Mouse (Mus musculus) myocyte (in vitro differentiated cells): ENCODE results near the gene Polk. TPM values are rescaled to one million over a fixed set of nuclear protein-coding genes. Genes with fewer than 3 reads are reported as not detected.

Experiments used
- H3K27me3 ChIP-seq: one replicate; pipeline ENCODE4 v1.6.1; 2011; ENCODE audit not compliant: control insufficient read depth, insufficient read depth, insufficient read length
- H3K36me3 ChIP-seq: one replicate; pipeline ENCODE4 v1.6.1; 2011; ENCODE audit not compliant: control insufficient read depth, insufficient read depth
- H3K4me2 ChIP-seq: one replicate; pipeline ENCODE4 v1.6.1; 2011; ENCODE audit warnings: low read depth, control low read depth
- H3K4me3 ChIP-seq: one replicate; pipeline ENCODE4 v1.5.1; 2011; ENCODE audit warnings: mild to moderate bottlenecking, control low read depth, moderate library complexity
- H3K79me2 ChIP-seq: one replicate; pipeline ENCODE4 v1.6.1; 2011; ENCODE audit not compliant: control insufficient read depth, insufficient read depth
- H3ac ChIP-seq: one replicate; pipeline ENCODE4 v1.6.1; 2011; ENCODE audit not compliant: control insufficient read depth, insufficient read length
- CEBPB ChIP-seq: IDR thresholded peaks from 2 replicates; pipeline ENCODE4 v1.6.1; 2011; ENCODE audit warnings: mild to moderate bottlenecking, moderate library complexity; ENCODE audit not compliant: poor library complexity, insufficient read depth, severe bottlenecking
- E2F4 ChIP-seq: IDR thresholded peaks from one replicate; pipeline ENCODE4 v1.6.1; 2011; ENCODE audit warnings: mild to moderate bottlenecking, control low read depth, moderate library complexity; ENCODE audit not compliant: insufficient read depth
- MAX ChIP-seq: IDR thresholded peaks from one replicate; pipeline ENCODE4 v1.6.1; 2011; ENCODE audit warnings: low read depth, mild to moderate bottlenecking, control low read depth
- MYOD1 ChIP-seq, 3 experiments: IDR thresholded peaks; one replicate each; pipeline ENCODE4 v1.6.1; 2011; ENCODE audit warnings: control low read depth in 2 of 3, low read depth in 2 of 3, mild to moderate bottlenecking in 2 of 3, moderate library complexity in 1 of 3; ENCODE audit not compliant: insufficient read length in 2 of 3, control insufficient read depth in 1 of 3
- MYOG ChIP-seq, 3 experiments: IDR thresholded peaks; one replicate each; pipeline ENCODE4 v1.6.1; 2011; ENCODE audit warnings: control low read depth in 2 of 3, low read depth in 2 of 3, mild to moderate bottlenecking in 2 of 3; ENCODE audit not compliant: insufficient read length in 2 of 3, control insufficient read depth in 1 of 3, insufficient read depth in 1 of 3
- POLR2A ChIP-seq: IDR thresholded peaks from one replicate; pipeline ENCODE4 v1.6.1; 2011; ENCODE audit warnings: low read depth, mild to moderate bottlenecking, control low read depth, moderate library complexity; ENCODE audit not compliant: insufficient read length
- POLR2AphosphoS2 ChIP-seq: IDR thresholded peaks from one replicate; pipeline ENCODE4 v1.6.1; 2011; ENCODE audit warnings: low read depth, control low read depth; ENCODE audit not compliant: insufficient read length
- REST ChIP-seq: IDR thresholded peaks from one replicate; pipeline ENCODE4 v1.6.1; 2011; ENCODE audit warnings: mild to moderate bottlenecking, control low read depth, moderate library complexity; ENCODE audit not compliant: insufficient read depth, insufficient read length
- SRF ChIP-seq: IDR thresholded peaks from one replicate; pipeline ENCODE4 v1.6.1; 2011; ENCODE audit warnings: low read depth; ENCODE audit not compliant: control insufficient read depth, insufficient read length
- TCF12 ChIP-seq: IDR thresholded peaks from one replicate; pipeline ENCODE4 v1.6.1; 2011; ENCODE audit warnings: mild to moderate bottlenecking, control low read depth; ENCODE audit not compliant: poor library complexity, insufficient read depth, severe bottlenecking
- TCF3 ChIP-seq: IDR thresholded peaks from one replicate; pipeline ENCODE4 v1.6.1; 2011; ENCODE audit warnings: low read depth, control low read depth; ENCODE audit not compliant: insufficient read length
- USF1 ChIP-seq: IDR thresholded peaks from one replicate; pipeline ENCODE4 v1.6.1; 2011; ENCODE audit warnings: low read depth, mild to moderate bottlenecking, control low read depth, moderate library complexity
- polyA plus RNA-seq: library from polyadenylated mRNA; unstranded; fragments of >200 nt; fragmentation: generic; extraction: Trizol; gene quantifications from one replicate; pipeline ENCODE4 v1.2.1, GENCODE M21; 2012; ENCODE audit warnings: missing spikeins

Polk gene
- polyA plus RNA-seq, 1 experiment, result 2.9 TPM

DNA sequence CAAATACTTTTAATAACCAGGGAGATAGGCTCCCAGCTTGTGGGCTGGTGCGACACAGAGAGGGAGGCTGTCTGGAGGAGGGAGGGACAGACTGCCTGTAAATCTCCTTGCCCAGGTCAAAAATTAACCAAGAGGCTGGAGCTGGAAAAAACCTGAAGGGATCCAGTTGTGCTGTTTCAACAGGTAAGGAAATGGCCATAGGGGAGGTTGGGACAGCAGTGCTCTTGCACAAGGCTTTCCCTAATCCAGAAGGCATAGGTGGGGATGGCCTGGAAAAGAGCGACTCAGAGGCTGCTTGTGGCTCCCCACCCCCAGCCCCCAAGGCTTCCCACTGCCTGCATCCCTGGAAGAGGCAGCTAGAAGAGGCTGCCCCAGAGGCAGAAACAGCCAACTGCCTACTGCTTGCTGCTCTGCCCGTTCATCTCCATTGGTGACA lies 110.0 kb downstream of the Polk start:
- Histone ChIP-seq H3K79me2 (no peaks in the 10 kb centered on the region), H3K36me3 (no peaks in the 10 kb centered on the region), H3K27me3 (no peaks in the 10 kb centered on the region), H3ac (no peak overlapping the region), H3K4me3 (no peak overlapping the region), H3K4me2 (no peak overlapping the region)
- TF ChIP-seq MAX (no peak), SRF (no peak), POLR2AphosphoS2 (no peak), CEBPB (no peak), TCF3 (no peak), POLR2A (no peak), USF1 (no peak), MYOG (IDR thresholded peaks at IDR 0.05; ENCODE audit: control insufficient read depth in 1 of 3, insufficient read depth in 1 of 3, insufficient read length in 2 of 3, low read depth in 2 of 3) (no peak)

DNA sequence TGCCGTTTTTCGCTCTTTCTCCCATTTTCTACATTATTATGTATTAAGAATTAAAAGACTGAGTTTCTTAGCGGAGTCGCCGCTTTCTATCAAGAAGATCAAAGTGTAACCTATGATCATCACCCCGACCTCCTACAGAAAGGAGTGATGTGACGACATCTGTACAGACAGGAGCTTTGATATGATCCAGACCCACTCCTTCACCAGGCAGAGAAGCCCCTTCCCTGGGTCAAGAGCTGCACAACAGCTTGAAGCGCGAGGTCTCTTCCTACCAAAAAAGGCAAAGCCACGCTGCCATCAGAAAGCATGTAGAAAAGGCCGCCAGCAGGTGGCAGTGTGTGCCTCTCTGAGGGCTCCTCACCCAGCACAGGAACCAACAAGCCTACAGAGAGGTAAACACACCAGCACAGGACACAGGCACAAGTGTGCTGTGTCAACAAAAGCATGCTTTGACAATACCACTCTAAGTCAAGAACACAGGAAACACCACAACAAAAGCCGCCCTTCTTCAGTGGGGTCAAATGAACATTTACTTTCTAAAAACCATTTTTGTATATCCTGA lies 110.7 kb downstream of the Polk start:
- Histone ChIP-seq H3K36me3 (no peaks in the 10 kb centered on the region), H3K27me3 (no peaks in the 10 kb centered on the region), H3K79me2 (no peaks in the 10 kb centered on the region), H3K4me2 (no peak overlapping the region), H3K4me3 (no peak overlapping the region), H3ac (no peak overlapping the region)
- TF ChIP-seq MAX (no peak), REST (no peak), POLR2AphosphoS2 (no peak), SRF (peak; percentile 83), E2F4 (no peak), POLR2A (no peak), MYOD1 (IDR thresholded peaks at IDR 0.05; ENCODE audit: control insufficient read depth in 1 of 3, insufficient read length in 2 of 3, low read depth in 2 of 3) (no peak), TCF12 (no peak)

Other genes with a start within 250 kb of the Polk start
- 6.1 TPM for gene Poc5, start 154.3 kb downstream of the Polk start, polyA plus RNA-seq
- not detected for gene Ankdd1b, start 71.4 kb downstream of the Polk start, polyA plus RNA-seq
- gene Gm17622, start 51.8 kb downstream of the Polk start, polyA plus RNA-seq, result not detected
- 18.3 TPM for gene Col4a3bp, start within 50 bp of the Polk start, polyA plus RNA-seq
- 87.4 TPM for gene Hmgcr, start 128.4 kb upstream of the Polk start, polyA plus RNA-seq
- gene Ankrd31, start 205.7 kb upstream of the Polk start, polyA plus RNA-seq, result not detected